Mouse (Mus musculus): ENCODE data around the gene Tet2. TPM values are rescaled to one million over a fixed set of nuclear protein-coding genes. Genes with fewer than 3 reads are reported as not detected.
"Not testable (repeated sequence)": the region's sequence is repeated elsewhere in the genome, so short reads cannot be mapped to it uniquely, and the experiment has no call there.

The Tet2 gene
- polyA plus RNA-seq, 1 experiment: 14.8 TPM

GRCm38 (mm10) chr3:133544131-133544550 is 798 bp downstream of the Tet2 start:
- H3K4me3 ChIP-seq (replicated peaks; ENCODE audit: control insufficient read depth, low read depth, low read length): peak overlapping the region; percentile 65
- peaks cover 1% of the 10 kb centered on the region; the same call in 1 of the 2 replicates for H3K4me1 ChIP-seq (ENCODE audit: control insufficient read depth, insufficient read depth, low read length)
- under 1% methylated on average over 52 of the region's 52 CpGs for WGBS
- H3K27ac ChIP-seq (ENCODE audit: control insufficient read depth, insufficient read depth, low read depth, low read length, poor library complexity): peak overlapping the region; percentile 76
- no peak for TF ChIP-seq CTCF (IDR thresholded peaks at IDR 0.05; ENCODE audit: control insufficient read depth, insufficient read depth, low read length)
- TF ChIP-seq POLR2A (IDR thresholded peaks at IDR 0.05; ENCODE audit: borderline replicate concordance, control insufficient read depth, low read depth, low read length): peak; percentile 71

- Histone ChIP-seq H3K4me3 (replicated peaks; ENCODE audit: control insufficient read depth, low read depth, low read length) (peak overlapping the region; percentile 65), H3K4me1 (ENCODE audit: control insufficient read depth, insufficient read depth, low read length) (no peaks in the 10 kb centered on the region; the same call in 1 of the 2 replicates), H3K27ac (ENCODE audit: control insufficient read depth, insufficient read depth, low read depth, low read length, poor library complexity) (peak overlapping the region; percentile 76)
- WGBS: under 1% methylated on average over 21 of the region's 21 CpGs
- no peak for TF ChIP-seq POLR2A (IDR thresholded peaks at IDR 0.05; ENCODE audit: borderline replicate concordance, control insufficient read depth, low read depth, low read length)
These were observed 1.6 kb downstream of the Tet2 start for GRCm38 (mm10) chr3:133543101-133544020.

GRCm38 (mm10) chr3:133542084-133542483 is 2.9 kb downstream of the Tet2 start:
- H3K27ac ChIP-seq (ENCODE audit: control insufficient read depth, insufficient read depth, low read depth, low read length, poor library complexity): no peak overlapping the region

GRCm38 (mm10) chr3:133541000-133541399 is 3.9 kb downstream of the Tet2 start:
- H3K4me3 ChIP-seq (replicated peaks; ENCODE audit: control insufficient read depth, low read depth, low read length): no peak overlapping the region

More at GRCm38 (mm10) chr3:133542084-133542483, 2.9 kb downstream of the Tet2 start:
- Histone ChIP-seq H3K4me1 (ENCODE audit: control insufficient read depth, insufficient read depth, low read length) (no peaks in the 10 kb centered on the region; the same call in 1 of the 2 replicates), H3K4me3 (replicated peaks; ENCODE audit: control insufficient read depth, low read depth, low read length) (no peak overlapping the region)
- TF ChIP-seq CTCF (IDR thresholded peaks at IDR 0.05; ENCODE audit: control insufficient read depth, insufficient read depth, low read length) (no peak), POLR2A (IDR thresholded peaks at IDR 0.05; ENCODE audit: borderline replicate concordance, control insufficient read depth, low read depth, low read length) (no peak)

GRCm38 (mm10) chr3:133539991-133540390 is 4.9 kb downstream of the Tet2 start:
- WGBS: 74% methylated on average over 4 of the region's 4 CpGs
- Histone ChIP-seq H3K4me3 (replicated peaks; ENCODE audit: control insufficient read depth, low read depth, low read length) (no peak overlapping the region), H3K4me1 (ENCODE audit: control insufficient read depth, insufficient read depth, low read length) (no peaks in the 10 kb centered on the region; the same call in 1 of the 2 replicates), H3K27ac (ENCODE audit: control insufficient read depth, insufficient read depth, low read depth, low read length, poor library complexity) (no peak overlapping the region)
- TF ChIP-seq CTCF (IDR thresholded peaks at IDR 0.05; ENCODE audit: control insufficient read depth, insufficient read depth, low read length) (no peak), POLR2A (IDR thresholded peaks at IDR 0.05; ENCODE audit: borderline replicate concordance, control insufficient read depth, low read depth, low read length) (no peak)

More at GRCm38 (mm10) chr3:133541000-133541399, 3.9 kb downstream of the Tet2 start:
- Histone ChIP-seq H3K4me1 (ENCODE audit: control insufficient read depth, insufficient read depth, low read length) (no peaks in the 10 kb centered on the region; the same call in 1 of the 2 replicates), H3K27ac (ENCODE audit: control insufficient read depth, insufficient read depth, low read depth, low read length, poor library complexity) (no peak overlapping the region)
- TF ChIP-seq POLR2A (IDR thresholded peaks at IDR 0.05; ENCODE audit: borderline replicate concordance, control insufficient read depth, low read depth, low read length) (no peak), CTCF (IDR thresholded peaks at IDR 0.05; ENCODE audit: control insufficient read depth, insufficient read depth, low read length) (no peak)

GRCm38 (mm10) chr3:133538499-133538898 is 6.4 kb downstream of the Tet2 start:
- 85% methylated on average over 4 of the region's 4 CpGs for WGBS
- H3K27ac ChIP-seq (ENCODE audit: control insufficient read depth, insufficient read depth, low read depth, low read length, poor library complexity); H3K4me3 ChIP-seq (replicated peaks; ENCODE audit: control insufficient read depth, low read depth, low read length); H3K4me1 ChIP-seq (ENCODE audit: control insufficient read depth, insufficient read depth, low read length): not testable (repeated sequence)

- no peak for TF ChIP-seq POLR2A (IDR thresholded peaks at IDR 0.05; ENCODE audit: borderline replicate concordance, control insufficient read depth, low read depth, low read length)
- no peak for TF ChIP-seq CTCF (IDR thresholded peaks at IDR 0.05; ENCODE audit: control insufficient read depth, insufficient read depth, low read length)
- WGBS: 91% methylated on average over 6 of the region's 6 CpGs
- H3K27ac ChIP-seq (ENCODE audit: control insufficient read depth, insufficient read depth, low read depth, low read length, poor library complexity): no peak overlapping the region
- H3K4me1 ChIP-seq (ENCODE audit: control insufficient read depth, insufficient read depth, low read length): no peaks in the 10 kb centered on the region; the same call in 1 of the 2 replicates
- H3K4me3 ChIP-seq (replicated peaks; ENCODE audit: control insufficient read depth, low read depth, low read length): no peak overlapping the region
These were observed 9.3 kb downstream of the Tet2 start for GRCm38 (mm10) chr3:133535644-133536043.

- Histone ChIP-seq H3K27ac (ENCODE audit: control insufficient read depth, insufficient read depth, low read depth, low read length, poor library complexity) (no peak overlapping the region), H3K4me3 (replicated peaks; ENCODE audit: control insufficient read depth, low read depth, low read length) (no peak overlapping the region), H3K4me1 (ENCODE audit: control insufficient read depth, insufficient read depth, low read length) (no peaks in the 10 kb centered on the region; the same call in 1 of the 2 replicates)
- 79% methylated on average over 6 of the region's 6 CpGs for WGBS
- TF ChIP-seq CTCF (IDR thresholded peaks at IDR 0.05; ENCODE audit: control insufficient read depth, insufficient read depth, low read length): no peak
- no peak for TF ChIP-seq POLR2A (IDR thresholded peaks at IDR 0.05; ENCODE audit: borderline replicate concordance, control insufficient read depth, low read depth, low read length)
These were observed 10.9 kb downstream of the Tet2 start for GRCm38 (mm10) chr3:133534066-133534465.

Measured in bone marrow, adult 2 months (tissue).